Mouse (Mus musculus): ENCODE measurements around the gene Ckap2. TPM values are rescaled to one million over a fixed set of nuclear protein-coding genes. Genes with fewer than 3 reads are reported as not detected.
"Not testable (repeated sequence)": the region's sequence is repeated elsewhere in the genome, so short reads cannot be mapped to it uniquely, and the experiment has no call there.

Ckap2 gene
- polyA plus RNA-seq, 1 experiment from 2014 or later = 22.2 TPM

GRCm38 (mm10) chr8:22147706-22148366 lies 37.8 kb downstream of the Ckap2 start:
- Histone ChIP-seq H3K4me1 (replicated peaks) (peaks cover 18% of the 10 kb centered on the region), H3K4me2 (no peak overlapping the region), H3K4me3 (replicated peaks) (no peak overlapping the region), H3K9me3 (replicated peaks) (no peaks in the 10 kb centered on the region), H3K9ac (no peak overlapping the region), H3K36me3 (no peaks in the 10 kb centered on the region), H3K27me3 (no peaks in the 10 kb centered on the region), H3K27ac (no peak overlapping the region)
- DNase-seq (no peak), ATAC-seq (ENCODE audit: low read depth) (no peak)
- WGBS (ENCODE audit: insufficient replicate concordance) = 69% methylated on average over 9 of the region's 9 CpGs

GRCm38 (mm10) chr8:22145831-22146230 lies 39.8 kb downstream of the Ckap2 start:
- H3K36me3 ChIP-seq = no peaks in the 10 kb centered on the region
- H3K9me3 ChIP-seq (replicated peaks) = no peaks in the 10 kb centered on the region
- H3K4me3 ChIP-seq (replicated peaks) = no peak overlapping the region
- WGBS (ENCODE audit: insufficient replicate concordance) = 71% methylated on average over 6 of the region's 6 CpGs
- DNase-seq (no peak), ATAC-seq (ENCODE audit: low read depth) (no peak)
- H3K4me2 ChIP-seq = no peak overlapping the region
- no peak overlapping the region for H3K27ac ChIP-seq
- no peaks in the 10 kb centered on the region for H3K27me3 ChIP-seq
- peaks cover 18% of the 10 kb centered on the region for H3K4me1 ChIP-seq (replicated peaks)
- H3K9ac ChIP-seq = no peak overlapping the region

DNA sequence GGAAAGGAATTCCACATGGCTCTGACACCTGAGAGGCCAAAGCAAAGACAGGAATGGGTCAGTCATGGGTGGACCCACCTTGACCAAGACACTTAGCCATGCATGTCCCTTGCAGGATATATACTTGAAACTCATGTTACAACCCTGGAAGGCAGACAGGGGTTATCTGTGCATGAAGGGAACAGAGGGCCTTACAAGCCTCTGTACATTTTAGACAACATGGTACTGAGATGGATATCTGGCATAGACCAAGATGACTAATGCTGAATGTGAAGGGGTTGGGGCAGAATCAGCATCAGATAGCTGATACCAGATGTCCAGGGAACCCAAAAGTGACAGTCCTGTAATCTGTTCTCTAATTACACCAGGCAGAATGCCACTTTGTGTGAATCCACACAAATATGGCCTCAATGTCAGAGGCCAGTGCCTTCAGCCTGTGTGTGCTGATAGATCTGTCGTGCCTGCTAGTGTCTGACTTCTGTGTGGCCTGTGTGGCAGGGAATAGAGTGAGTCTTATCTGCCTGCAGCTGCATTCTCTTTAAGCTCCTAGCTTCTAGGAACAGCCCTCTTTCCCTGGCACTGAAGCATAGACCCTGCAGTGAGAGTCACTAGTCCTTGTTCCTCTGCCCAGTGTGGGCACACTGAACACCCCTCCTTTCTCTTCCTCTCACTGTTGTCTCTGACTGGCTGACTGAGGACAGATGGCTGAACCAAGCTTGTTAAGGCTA lies 41.7 kb downstream of the Ckap2 start:
- Histone ChIP-seq H3K9ac (peak overlapping the region; percentile 7; the same call in 1 of the 2 replicates), H3K9me3 (replicated peaks) (no peaks in the 10 kb centered on the region), H3K36me3 (no peaks in the 10 kb centered on the region), H3K4me3 (replicated peaks) (no peak overlapping the region), H3K27ac (peak overlapping the region; percentile 25), H3K4me2 (no peak overlapping the region), H3K27me3 (no peaks in the 10 kb centered on the region), H3K4me1 (replicated peaks) (peaks cover 18% of the 10 kb centered on the region)
- peak; percentile 27 for DNase-seq
- peak; percentile 89 for ATAC-seq (ENCODE audit: low read depth)
- 26% methylated on average over 1 of the region's 1 CpGs for WGBS (ENCODE audit: insufficient replicate concordance)

DNA sequence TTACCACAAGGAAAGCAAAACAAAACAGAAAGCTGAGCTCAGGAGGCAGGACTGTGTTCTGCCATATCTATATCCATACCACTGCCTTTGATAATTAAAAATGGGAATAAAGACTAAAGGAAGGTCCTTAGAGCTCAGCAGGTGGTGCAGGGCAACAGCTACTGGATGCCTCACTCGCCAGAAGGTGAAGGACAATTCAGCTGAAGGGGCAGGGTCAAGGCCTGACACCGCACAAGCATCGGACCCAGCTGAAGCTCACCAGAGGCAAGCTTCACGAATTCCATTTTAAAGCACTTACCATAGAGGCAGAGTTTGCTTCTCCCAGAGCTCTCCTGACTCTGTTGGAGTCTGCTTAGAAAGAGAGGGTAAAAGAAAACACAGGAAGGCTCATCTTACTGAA lies 43.0 kb downstream of the Ckap2 start:
- WGBS (ENCODE audit: insufficient replicate concordance) = 84% methylated on average over 4 of the region's 4 CpGs
- no peak for ATAC-seq (ENCODE audit: low read depth)

GRCm38 (mm10) chr8:22141836-22142385 lies 43.7 kb downstream of the Ckap2 start:
- no peak overlapping the region for H3K9ac ChIP-seq
- H3K4me1 ChIP-seq (replicated peaks) = peaks cover 18% of the 10 kb centered on the region
- no peak overlapping the region for H3K27ac ChIP-seq
- H3K4me3 ChIP-seq (replicated peaks) = no peak overlapping the region
- no peaks in the 10 kb centered on the region for H3K36me3 ChIP-seq
- H3K4me2 ChIP-seq = no peak overlapping the region
- no peaks in the 10 kb centered on the region for H3K27me3 ChIP-seq
- no peaks in the 10 kb centered on the region for H3K9me3 ChIP-seq (replicated peaks)
- WGBS (ENCODE audit: insufficient replicate concordance) = 79% methylated on average over 4 of the region's 4 CpGs
- no peak for DNase-seq
- no peak for ATAC-seq (ENCODE audit: low read depth)

More for the DNA sequence above, 43.0 kb downstream of the Ckap2 start:
- Histone ChIP-seq H3K36me3 (no peaks in the 10 kb centered on the region), H3K4me1 (replicated peaks) (peaks cover 18% of the 10 kb centered on the region), H3K4me3 (replicated peaks) (no peak overlapping the region), H3K27me3 (no peaks in the 10 kb centered on the region), H3K9ac (no peak overlapping the region), H3K27ac (no peak overlapping the region), H3K4me2 (no peak overlapping the region), H3K9me3 (replicated peaks) (no peaks in the 10 kb centered on the region)
- DNase-seq = no peak

DNA sequence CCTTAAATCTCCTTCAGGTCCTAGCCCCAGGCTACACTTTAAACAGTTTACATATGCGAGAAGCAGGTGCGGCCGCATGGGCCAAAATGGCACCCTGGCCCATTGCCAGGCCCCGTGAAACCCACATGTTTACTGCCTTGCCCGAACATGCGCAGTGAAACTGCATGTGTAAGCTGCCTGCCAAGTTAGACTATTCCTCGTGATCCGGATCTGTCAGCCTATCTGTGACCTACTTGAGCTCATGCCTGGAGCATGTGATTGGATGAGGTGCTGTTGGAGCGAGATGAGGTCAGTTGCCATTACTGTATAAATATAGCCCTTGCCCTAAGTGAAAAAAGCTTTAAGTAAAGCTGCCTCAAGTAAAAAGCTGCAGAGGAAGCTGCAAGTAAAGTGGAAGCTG lies 49.2 kb downstream of the Ckap2 start:
- H3K27ac ChIP-seq; H3K4me3 ChIP-seq (replicated peaks); H3K27me3 ChIP-seq; H3K9me3 ChIP-seq (replicated peaks); DNase-seq; H3K36me3 ChIP-seq; H3K4me2 ChIP-seq; H3K9ac ChIP-seq; ATAC-seq (ENCODE audit: low read depth): not testable (repeated sequence)
- H3K4me1 ChIP-seq (replicated peaks) = peaks cover 28% of the 10 kb centered on the region
- 91% methylated on average over 9 of the region's 9 CpGs for WGBS (ENCODE audit: insufficient replicate concordance)

DNA sequence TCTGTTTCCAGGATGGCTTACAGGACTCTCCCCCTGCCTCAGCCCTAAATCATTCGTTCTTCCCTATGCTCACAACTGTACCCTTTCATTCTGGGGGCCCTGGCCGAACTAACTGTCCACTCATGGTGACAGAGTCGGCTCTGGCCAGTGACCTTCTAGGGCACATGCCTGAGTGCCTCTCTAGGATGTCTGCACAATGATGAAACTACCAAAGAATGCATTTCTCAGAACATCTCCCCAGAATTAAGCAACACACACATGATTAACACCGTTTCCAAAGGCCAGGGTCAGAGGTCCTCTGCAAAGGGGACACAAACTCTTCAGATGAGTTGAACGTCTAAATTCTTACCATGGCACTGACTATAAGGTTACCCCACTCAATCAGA lies 50.9 kb downstream of the Ckap2 start:
- peaks cover 28% of the 10 kb centered on the region for H3K4me1 ChIP-seq (replicated peaks)
- no peaks in the 10 kb centered on the region for H3K9me3 ChIP-seq (replicated peaks)
- 77% methylated on average over 5 of the region's 5 CpGs for WGBS (ENCODE audit: insufficient replicate concordance)
- no peak for ATAC-seq (ENCODE audit: low read depth)
- peak overlapping the region; percentile 18; the same call in 1 of the 2 replicates for H3K4me3 ChIP-seq (replicated peaks)
- 0 out of 2 replicates have a peak, but pooled peaks cover 3% of the 10 kb centered on the region for H3K36me3 ChIP-seq
- peak overlapping the region; percentile 57 for H3K4me2 ChIP-seq
- peak overlapping the region; percentile 39; the same call in 1 of the 2 replicates for H3K9ac ChIP-seq
- peak overlapping the region; percentile 91 for H3K27ac ChIP-seq
- no peak for DNase-seq
- H3K27me3 ChIP-seq = no peaks in the 10 kb centered on the region

- ATAC-seq (ENCODE audit: low read depth) (peak; percentile 99), DNase-seq (peak; percentile 77)
- Histone ChIP-seq H3K4me1 (replicated peaks) (peaks cover 28% of the 10 kb centered on the region), H3K4me2 (peak overlapping the region; percentile 57), H3K36me3 (0 out of 2 replicates have a peak, but pooled peaks cover 3% of the 10 kb centered on the region), H3K4me3 (replicated peaks) (peak overlapping the region; percentile 18; the same call in 1 of the 2 replicates), H3K27ac (peak overlapping the region; percentile 91), H3K27me3 (no peaks in the 10 kb centered on the region), H3K9me3 (replicated peaks) (no peaks in the 10 kb centered on the region), H3K9ac (0 out of 2 replicates have a peak overlapping the region, but pooled peaks have one; percentile 39)
- 39% methylated on average over 7 of the region's 7 CpGs for WGBS (ENCODE audit: insufficient replicate concordance)
Observed at GRCm38 (mm10) chr8:22134078-22134749, 51.4 kb downstream of the Ckap2 start.

DNA sequence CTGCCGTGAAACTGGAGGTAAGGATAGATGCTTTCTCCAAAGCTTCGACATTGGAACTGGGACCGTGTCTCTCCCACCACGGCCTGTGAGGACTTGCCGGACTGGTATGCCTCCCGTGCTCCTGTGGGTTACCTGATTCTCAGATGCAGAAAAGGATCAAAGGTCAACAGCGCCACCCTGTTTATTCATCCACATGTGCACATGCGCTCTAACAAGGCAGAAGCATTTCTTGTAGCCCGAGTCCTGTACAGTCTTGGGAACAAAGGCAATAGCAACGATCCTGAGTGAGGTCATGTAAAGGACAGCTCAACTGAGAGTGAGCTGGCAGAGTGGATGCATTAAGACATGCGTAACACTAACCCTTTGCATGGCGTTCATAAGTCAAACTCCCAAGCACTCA lies 53.6 kb downstream of the Ckap2 start:
- peaks cover 28% of the 10 kb centered on the region for H3K4me1 ChIP-seq (replicated peaks)
- ATAC-seq (ENCODE audit: low read depth) (no peak), DNase-seq (no peak)
- peaks cover 9% of the 10 kb centered on the region; the same call in 1 of the 2 replicates for H3K36me3 ChIP-seq
- H3K9me3 ChIP-seq (replicated peaks) = no peaks in the 10 kb centered on the region
- no peak overlapping the region for H3K9ac ChIP-seq
- 88% methylated on average over 12 of the region's 12 CpGs for WGBS (ENCODE audit: insufficient replicate concordance)
- no peaks in the 10 kb centered on the region for H3K27me3 ChIP-seq
- no peak overlapping the region for H3K4me2 ChIP-seq
- no peak overlapping the region for H3K27ac ChIP-seq
- H3K4me3 ChIP-seq (replicated peaks) = no peak overlapping the region

DNA sequence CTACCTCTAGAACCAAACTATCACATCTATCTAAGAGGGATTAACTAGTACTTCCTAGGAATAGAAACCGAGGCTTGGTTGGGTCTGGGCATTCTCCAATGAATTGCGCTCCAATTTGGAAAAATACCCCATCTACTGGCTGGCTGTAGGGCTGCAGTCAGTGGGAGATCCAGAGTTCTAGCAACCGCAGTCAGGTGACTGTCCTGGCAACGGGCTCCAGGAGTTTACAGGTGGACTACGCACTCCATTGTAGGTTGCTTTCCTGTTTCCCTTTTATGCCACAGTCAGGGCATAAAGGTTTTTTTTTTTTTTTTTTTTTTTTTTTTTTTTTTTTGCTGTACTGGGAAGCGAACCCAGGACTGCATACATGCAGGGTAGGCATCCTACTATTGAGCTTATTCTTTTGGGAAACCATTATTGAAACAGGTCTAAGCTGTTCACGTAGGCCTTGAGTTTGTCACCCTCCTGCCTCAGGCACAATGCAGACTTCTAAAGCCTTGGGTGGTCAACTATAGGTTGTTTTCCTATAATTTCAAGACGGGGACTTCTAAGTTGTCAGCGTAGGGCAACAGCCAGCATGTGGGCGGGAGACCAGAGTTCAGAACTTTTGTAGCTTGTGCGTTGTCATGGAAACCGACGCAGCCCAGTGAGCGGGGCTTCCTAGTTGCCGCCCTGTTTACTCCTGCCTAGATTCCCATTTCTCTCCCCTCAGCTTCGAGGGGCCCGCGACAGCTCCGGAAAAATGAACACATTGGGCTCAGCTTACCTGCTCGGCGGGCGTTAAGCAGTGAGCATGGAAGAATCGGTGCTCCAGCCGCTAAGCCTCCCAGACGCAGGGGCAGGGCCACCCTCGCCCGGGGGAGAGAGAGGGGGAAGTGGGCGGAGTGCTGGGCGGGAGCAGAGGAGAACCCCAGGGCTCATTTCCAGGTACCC lies 61.1 kb downstream of the Ckap2 start, which contains the start of gene Nek5:
TSS of gene Nek5 (minus strand) at position 834 of the 933 bp plus-strand sequence.
- no peak within 1 kb of the TSS for H3K27ac ChIP-seq
- H3K27me3 ChIP-seq = no peaks in the 10 kb centered on the region
- no peaks in the 10 kb centered on the region for H3K9me3 ChIP-seq (replicated peaks)
- peaks cover 13% of the 10 kb centered on the region for H3K4me1 ChIP-seq (replicated peaks)
- H3K4me3 ChIP-seq (replicated peaks) = peak within 1 kb of the TSS; percentile 59
- ATAC-seq (ENCODE audit: low read depth) (peak; percentile 77), DNase-seq (peak; percentile 34)
- 2% methylated on average over 29 of the region's 29 CpGs for WGBS (ENCODE audit: insufficient replicate concordance)
- peak within 1 kb of the TSS; percentile 52 for H3K9ac ChIP-seq
- peaks cover 6% of the 10 kb centered on the region; the same call in 1 of the 2 replicates for H3K36me3 ChIP-seq
- H3K4me2 ChIP-seq = peak within 1 kb of the TSS; percentile 81

All from liver, embryonic 13.5 days (tissue).